Mouse (Mus musculus): ENCODE data around the gene Lsmem1.

GRCm38 (mm10) chr12:40223082-40223619 lies 23.9 kb upstream of the Lsmem1 start:
- TF ChIP-seq CTCF (IDR thresholded peaks at IDR 0.05; ENCODE audit: low read depth): no peak
- TF ChIP-seq EP300 (IDR thresholded peaks at IDR 0.05; ENCODE audit: low read depth): no peak

All from heart, postnatal 0 days (tissue).